Mouse (Mus musculus): ENCODE data around the gene Pum3.

Pum3 gene

GRCm38 (mm10) chr19:27429745-27430251, at the start of gene Pum3:
TSS of gene Pum3 (minus strand) at chr19:27429825.
- peak; percentile 97 to 98 for DNase-seq

GRCm38 (mm10) chr19:27466691-27467090, 37.1 kb upstream of the Pum3 start:
- DNase-seq: peak; percentile 93 to 97

GRCm38 (mm10) chr19:27462656-27463055, 33.0 kb upstream of the Pum3 start:
- DNase-seq: no peak

- DNase-seq: peak; percentile 84 to 90
These were observed 20.8 kb upstream of the Pum3 start for GRCm38 (mm10) chr19:27450458-27450857.

- peak; percentile 76 to 79 for DNase-seq
These were observed 17.9 kb upstream of the Pum3 start for GRCm38 (mm10) chr19:27447515-27447914.

GRCm38 (mm10) chr19:27441106-27441505, 11.5 kb upstream of the Pum3 start:
- DNase-seq: no peak

GRCm38 (mm10) chr19:27437982-27438652, 8.5 kb upstream of the Pum3 start:
- no peak for DNase-seq

GRCm38 (mm10) chr19:27430406-27430805, 781 bp upstream of the Pum3 start:
- peak; percentile 43 to 49 for DNase-seq

- DNase-seq: no peak
These were observed 344 bp downstream of the Pum3 start for GRCm38 (mm10) chr19:27429281-27429680.

GRCm38 (mm10) chr19:27427865-27428264, 1.8 kb downstream of the Pum3 start:
- DNase-seq: no peak

- DNase-seq: no peak
These were observed 3.2 kb downstream of the Pum3 start for GRCm38 (mm10) chr19:27426451-27426850.

GRCm38 (mm10) chr19:27425656-27426055, 4.0 kb downstream of the Pum3 start:
- DNase-seq: peak; percentile 80 to 87

GRCm38 (mm10) chr19:27417375-27417774, 12.2 kb downstream of the Pum3 start:
- DNase-seq: no peak

GRCm38 (mm10) chr19:27416569-27416968, 13.1 kb downstream of the Pum3 start:
- peak; percentile 70 to 82 for DNase-seq

- no peak for DNase-seq
These were observed 18.3 kb downstream of the Pum3 start for GRCm38 (mm10) chr19:27411340-27411739.

GRCm38 (mm10) chr19:27410751-27411150, 18.9 kb downstream of the Pum3 start:
- no peak for DNase-seq

GRCm38 (mm10) chr19:27409782-27410181, 19.8 kb downstream of the Pum3 start:
- no peak for DNase-seq

- DNase-seq: no peak
These were observed 20.4 kb downstream of the Pum3 start for GRCm38 (mm10) chr19:27409196-27409595.

- no peak for DNase-seq
These were observed 31.8 kb downstream of the Pum3 start for GRCm38 (mm10) chr19:27397797-27398196.

- DNase-seq: no peak
These were observed 32.4 kb downstream of the Pum3 start for GRCm38 (mm10) chr19:27397223-27397622.

GRCm38 (mm10) chr19:27396719-27397118, 32.9 kb downstream of the Pum3 start:
- DNase-seq: no peak

- no peak for DNase-seq
These were observed 33.7 kb downstream of the Pum3 start for GRCm38 (mm10) chr19:27395936-27396335.

GRCm38 (mm10) chr19:27395481-27395880, 34.1 kb downstream of the Pum3 start:
- peak in 1 of 2 experiments; percentile 30 for DNase-seq

GRCm38 (mm10) chr19:27394341-27394990, 35.2 kb downstream of the Pum3 start:
- DNase-seq: no peak

All from cerebellum, postnatal 14 days (tissue).